Mouse (Mus musculus) kidney, adult 10 weeks (tissue): ENCODE measurements around the gene Agmo. TPM values are rescaled to one million over a fixed set of nuclear protein-coding genes. Genes with fewer than 3 reads are reported as not detected.

ENCODE experiments used
- polyA plus RNA-seq: library from polyadenylated mRNA; stranded (reverse); fragments of 350-450 nt; fragmentation: Illumina TruSeq; extraction: RNeasy Lipid Tissue Mini Kit (QIAGEN cat#74804); gene quantifications from one replicate; pipeline ENCODE4 v1.2.3, GENCODE M21; 2014; ENCODE audit warnings: low read depth, low replicate concordance

Gene Agmo
- 36.5 TPM for polyA plus RNA-seq

GRCm38 (mm10) chr12:37241566-37242021, at the start of gene Agmo:
TSS of gene Agmo (plus strand) at chr12:37241641.

Other genes with a start within 250 kb of the Agmo start
- 1.6 TPM for gene Meox2, start 133.1 kb upstream of the Agmo start, polyA plus RNA-seq